Mouse (Mus musculus) c-Kit-positive CD71-positive TER-119-negative erythroid progenitor cells, embryonic 14.5 days (primary cell): Measurements from ENCODE around the gene Lgmn.

ENCODE experiments used
- DNase-seq: peaks from one replicate; pipeline ENCODE4 v3.0.0-alpha.2; 2013; ENCODE audit warnings: low read depth

Gene Lgmn

DNA sequence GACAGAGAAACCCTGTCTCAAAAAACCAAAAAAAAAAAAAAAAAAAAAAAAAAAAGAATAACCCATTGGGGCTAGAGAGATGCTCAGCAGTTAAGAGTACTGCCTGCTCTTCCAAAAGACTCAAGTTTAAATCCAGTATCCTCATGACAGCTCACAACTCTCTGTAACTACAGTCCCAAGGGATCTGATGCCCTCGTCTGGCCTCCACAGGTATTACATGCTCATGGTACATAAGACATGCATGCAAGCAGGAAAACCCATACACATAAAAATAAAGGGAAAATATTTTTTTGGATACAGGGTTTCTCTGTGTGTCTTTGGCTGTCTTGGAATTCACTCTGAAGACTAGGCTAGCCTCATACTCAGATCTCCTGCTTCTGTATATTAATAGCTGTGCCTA lies 93.1 kb downstream of the Lgmn start:
- peak; percentile 36 for DNase-seq

- no peak for DNase-seq
Measured at GRCm38 (mm10) chr12:102345031-102345815, 94.4 kb downstream of the Lgmn start.
